Mouse (Mus musculus) liver, embryonic 14.5 days (tissue): ENCODE results near the gene Trpd52l3. TPM values are rescaled to one million over a fixed set of nuclear protein-coding genes. Genes with fewer than 3 reads are reported as not detected.
A peak's percentile ranks its signal among the peaks of the same experiment; 100 is the strongest.

ENCODE experiments used
- ATAC-seq: fragments of 200-750 bp; cut with Nextera tagmentation; 2 replicates; pipeline ENCODE4 v1.8.0; 2017; ENCODE audit warnings: moderate number of reproducible peaks, mild to moderate bottlenecking, moderate library complexity; ENCODE audit not compliant: insufficient read depth
- DNase-seq, 3 experiments: peaks; one replicate each; pipeline ENCODE4 v3.0.0-alpha.2; 2012 to 2013; ENCODE audit warnings: low read depth in 3 of 3, low spot score in 3 of 3
- H3K27ac ChIP-seq: fragments of 300-500 bp; sonication (generic); 2 replicates; pipeline ENCODE4 v1.5.1; 2014; ENCODE audit warnings: moderate library complexity, mild to moderate bottlenecking, control low read depth, inconsistent platforms
- H3K27me3 ChIP-seq: fragments of 300-500 bp; sonication (generic); 2 replicates; pipeline ENCODE4 v1.6.1; 2014; ENCODE audit warnings: mild to moderate bottlenecking, low read length, moderate library complexity; ENCODE audit not compliant: control insufficient read depth, insufficient read depth
- H3K36me3 ChIP-seq: fragments of 300-500 bp; sonication (generic); replicated peaks from 2 replicates; pipeline ENCODE4 v1.6.1; 2014; ENCODE audit warnings: low read depth; ENCODE audit not compliant: control insufficient read depth, insufficient read depth
- H3K4me1 ChIP-seq, 2 experiments: fragments of 200-500 bp in 1 of 2; fragments of 300-500 bp in 1 of 2; sonication (generic) in 1 of 2; replicated peaks; 2 replicates each; pipeline ENCODE4 v1.6.1; 2012 to 2014; ENCODE audit warnings: antibody characterized with exemption in 1 of 2, inconsistent platforms in 1 of 2, low read length in 1 of 2; ENCODE audit not compliant: control insufficient read depth in 2 of 2, insufficient read depth in 2 of 2
- H3K4me2 ChIP-seq: fragments of 300-500 bp; sonication (generic); 2 replicates; pipeline ENCODE4 v1.6.1; 2014; ENCODE audit warnings: low read depth, mild to moderate bottlenecking, control low read depth, moderate library complexity
- H3K4me3 ChIP-seq, 2 experiments: fragments of 200-500 bp in 1 of 2; fragments of 300-500 bp in 1 of 2; sonication (generic) in 1 of 2; 2 replicates each; pipeline ENCODE4 v1.5.1; 2012 to 2014; ENCODE audit warnings: low read depth in 2 of 2, low read length in 2 of 2, mild to moderate bottlenecking in 2 of 2, control low read depth in 1 of 2, inconsistent platforms in 1 of 2, moderate library complexity in 1 of 2; ENCODE audit not compliant: insufficient read depth in 1 of 2
- H3K9ac ChIP-seq: fragments of 300-500 bp; sonication (generic); replicated peaks from 2 replicates; pipeline ENCODE4 v1.6.1; 2014; ENCODE audit warnings: mild to moderate bottlenecking, control low read depth, moderate library complexity
- H3K9me3 ChIP-seq: fragments of 300-500 bp; sonication (generic); 2 replicates; pipeline ENCODE4 v1.6.1; 2016; ENCODE audit warnings: low read length, mixed read lengths; ENCODE audit not compliant: control insufficient read depth
- CTCF ChIP-seq: IDR thresholded peaks from 2 replicates; pipeline ENCODE4 v1.5.1; 2016; ENCODE audit warnings: antibody characterized with exemption, low read depth, control low read depth
- EP300 ChIP-seq: IDR thresholded peaks from 2 replicates; pipeline ENCODE4 v1.6.1; 2016; ENCODE audit warnings: antibody characterized with exemption, low read depth
- WGBS: fragments of 180-500 bp; shearing (Covaris S2); extraction: QIAGEN DNeasy Blood & Tissue Kit; methylation state at CpG from one replicate; pipeline ENCODE4 v1.1.7; 2014; ENCODE audit not compliant: insufficient replicate concordance; 5-methylcytosine and 5-hydroxymethylcytosine counted together
- polyA plus RNA-seq, 2 experiments: library from polyadenylated mRNA; depleted of rRNA in 1 of 2; stranded (reverse) in 1 of 2; unstranded in 1 of 2; fragments of >200 nt; fragmentation: Nextera tagmentation in 1 of 2; extraction: Ambion mirVana in 1 of 2; gene quantifications; 2 replicates each; pipeline versions ENCODE4 v1.2.1 to v1.2.3; 2012 to 2014

Trpd52l3 gene
- polyA plus RNA-seq, 2 experiments, result not detected

GRCm38 (mm10) chr19:30035361-30035760 lies 31.8 kb downstream of the Trpd52l3 start:
- Histone ChIP-seq H3K27me3 (no peaks in the 10 kb centered on the region), H3K4me3 (no peak overlapping the region), H3K4me2 (no peak overlapping the region), H3K4me1 (peaks cover 11 to 24% of the 10 kb centered on the region in 2 experiments), H3K27ac (no peak overlapping the region), H3K36me3 (peaks cover 3% of the 10 kb centered on the region), H3K9ac (no peak overlapping the region), H3K9me3 (no peaks in the 10 kb centered on the region)
- DNase-seq, result no peak
- no peak for ATAC-seq
- no peak for TF ChIP-seq EP300
- no peak for TF ChIP-seq CTCF
- 26% methylated on average over 3 of the region's 3 CpGs for WGBS

GRCm38 (mm10) chr19:30043691-30044090 lies 40.1 kb downstream of the Trpd52l3 start:
- Histone ChIP-seq H3K27ac (no peak overlapping the region), H3K9me3 (no peaks in the 10 kb centered on the region), H3K4me3 (no peak overlapping the region), H3K36me3 (peaks cover 27% of the 10 kb centered on the region), H3K4me1 (peaks cover 0 to 7% of the 10 kb centered on the region in 2 experiments; a peak in 2 of 4 replicates), H3K27me3 (no peaks in the 10 kb centered on the region), H3K4me2 (no peak overlapping the region), H3K9ac (no peak overlapping the region)
- WGBS, result 86% methylated on average over 2 of the region's 2 CpGs
- TF ChIP-seq CTCF, result no peak
- no peak for TF ChIP-seq EP300
- DNase-seq (no peak), ATAC-seq (no peak)

- H3K4me1 ChIP-seq, result peaks cover 4 to 12% of the 10 kb centered on the region in 2 experiments
- DNase-seq (no peak), ATAC-seq (no peak)
- no peak overlapping the region for H3K27ac ChIP-seq
- 79% methylated on average over 1 of the region's 1 CpGs for WGBS
- no peaks in the 10 kb centered on the region for H3K27me3 ChIP-seq
- no peak overlapping the region for H3K4me2 ChIP-seq
- no peak overlapping the region for H3K4me3 ChIP-seq
- peak; percentile 44 for TF ChIP-seq CTCF
- no peak for TF ChIP-seq EP300
- H3K9me3 ChIP-seq, result no peaks in the 10 kb centered on the region
- H3K36me3 ChIP-seq, result peaks cover 27% of the 10 kb centered on the region
- no peak overlapping the region for H3K9ac ChIP-seq
Observed at GRCm38 (mm10) chr19:30044630-30045029, 41.0 kb downstream of the Trpd52l3 start.

GRCm38 (mm10) chr19:30045857-30046256 lies 42.3 kb downstream of the Trpd52l3 start:
- H3K9ac ChIP-seq, result no peak overlapping the region

DNA sequence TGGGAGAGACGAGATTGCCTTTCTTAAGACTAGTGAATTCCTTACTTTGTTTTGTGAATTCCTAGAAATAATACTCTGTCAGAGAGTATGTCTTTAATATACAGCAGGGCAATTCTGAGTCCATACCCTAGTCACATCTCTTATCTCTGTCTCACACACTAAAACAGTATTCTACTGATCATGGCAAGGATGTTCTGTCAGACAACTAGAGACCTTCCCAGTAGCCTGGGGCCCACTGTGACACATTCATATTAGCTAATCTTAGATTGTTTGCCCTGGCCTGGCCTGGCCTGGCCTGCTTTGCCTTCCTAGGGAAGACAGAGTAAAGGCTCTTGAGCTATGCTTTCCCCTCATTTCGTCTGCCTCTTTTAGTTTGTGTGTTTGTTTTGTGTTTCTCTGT lies 47.0 kb downstream of the Trpd52l3 start:
- WGBS, result 12% methylated on average over 2 of the region's 2 CpGs
- Histone ChIP-seq H3K4me1 (peaks cover 20 to 22% of the 10 kb centered on the region in 2 experiments), H3K4me2 (peak overlapping the region; percentile 55)

More at GRCm38 (mm10) chr19:30045857-30046256, 42.3 kb downstream of the Trpd52l3 start:
- no peak overlapping the region for H3K27ac ChIP-seq
- WGBS, result 71% methylated on average over 1 of the region's 1 CpGs
- no peak overlapping the region for H3K4me3 ChIP-seq
- DNase-seq (no peak), ATAC-seq (no peak)
- H3K27me3 ChIP-seq, result no peaks in the 10 kb centered on the region
- H3K4me2 ChIP-seq, result no peak overlapping the region
- TF ChIP-seq EP300 (no peak), CTCF (peak; percentile 76)
- H3K4me1 ChIP-seq, result peaks cover 11 to 16% of the 10 kb centered on the region in 2 experiments
- H3K9me3 ChIP-seq, result no peaks in the 10 kb centered on the region
- H3K36me3 ChIP-seq, result peaks cover 27% of the 10 kb centered on the region

More for the DNA sequence above, 47.0 kb downstream of the Trpd52l3 start:
- Histone ChIP-seq H3K27ac (peak overlapping the region; percentile 66), H3K9ac (no peak overlapping the region; the same call in 1 of the 2 replicates), H3K36me3 (peaks cover 12% of the 10 kb centered on the region; the same call in 1 of the 2 replicates), H3K9me3 (no peaks in the 10 kb centered on the region), H3K4me3 (peak overlapping the region in 1 of 2 experiments; percentile 21; a peak in 1 of 4 replicates), H3K27me3 (no peaks in the 10 kb centered on the region)
- ATAC-seq (peak; percentile 93), DNase-seq (peak; percentile 65 to 72 (median 67))
- TF ChIP-seq EP300 (peak; percentile 72), CTCF (no peak)
